Mouse (Mus musculus) ZHBTc4 (cell line): ENCODE measurements around the gene Pitpnb.

Source experiments
- DNase-seq: peaks from one replicate; pipeline ENCODE4 v3.0.0-alpha.2; 2011; ENCODE audit warnings: low read depth, low spot score

Gene Pitpnb

DNA sequence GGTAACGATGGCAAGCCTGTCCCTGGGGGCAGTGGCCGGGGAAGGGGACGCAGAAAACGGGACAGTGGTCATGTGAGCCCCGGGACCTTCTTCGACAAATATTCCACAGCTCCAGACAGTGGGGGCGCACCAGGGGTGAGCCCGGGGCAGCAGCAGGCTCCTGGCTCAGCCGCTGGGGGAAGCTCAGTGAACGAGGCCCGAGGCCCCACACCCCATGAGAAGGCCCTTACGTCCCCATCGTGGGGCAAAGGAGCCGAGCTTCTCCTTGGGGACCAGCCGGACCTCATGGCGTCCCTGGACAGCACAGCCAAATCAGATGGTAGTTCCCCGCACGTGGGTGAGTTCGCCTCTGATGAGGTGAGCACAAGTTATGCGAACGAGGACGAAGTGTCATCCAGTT lies 90.3 kb downstream of the Pitpnb start:
- DNase-seq = peak; percentile 44

DNA sequence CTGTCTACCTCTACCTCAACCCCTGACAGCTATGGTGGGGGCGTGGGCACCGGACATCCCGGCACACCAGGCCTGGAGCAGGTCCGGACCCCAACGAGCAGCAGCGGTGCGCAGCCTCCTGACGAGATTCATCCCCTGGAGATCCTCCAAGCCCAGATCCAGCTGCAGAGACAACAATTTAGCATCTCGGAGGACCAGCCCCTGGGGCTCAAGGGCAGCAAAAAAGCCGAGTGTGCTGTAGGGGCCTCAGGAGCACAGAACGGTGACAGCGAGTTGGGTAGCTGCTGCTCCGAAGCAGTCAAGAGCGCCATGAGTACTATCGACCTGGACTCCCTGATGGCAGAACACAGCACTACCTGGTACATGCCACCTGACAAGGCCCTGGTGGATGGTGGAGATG lies 90.9 kb downstream of the Pitpnb start:
- DNase-seq = peak; percentile 46

DNA sequence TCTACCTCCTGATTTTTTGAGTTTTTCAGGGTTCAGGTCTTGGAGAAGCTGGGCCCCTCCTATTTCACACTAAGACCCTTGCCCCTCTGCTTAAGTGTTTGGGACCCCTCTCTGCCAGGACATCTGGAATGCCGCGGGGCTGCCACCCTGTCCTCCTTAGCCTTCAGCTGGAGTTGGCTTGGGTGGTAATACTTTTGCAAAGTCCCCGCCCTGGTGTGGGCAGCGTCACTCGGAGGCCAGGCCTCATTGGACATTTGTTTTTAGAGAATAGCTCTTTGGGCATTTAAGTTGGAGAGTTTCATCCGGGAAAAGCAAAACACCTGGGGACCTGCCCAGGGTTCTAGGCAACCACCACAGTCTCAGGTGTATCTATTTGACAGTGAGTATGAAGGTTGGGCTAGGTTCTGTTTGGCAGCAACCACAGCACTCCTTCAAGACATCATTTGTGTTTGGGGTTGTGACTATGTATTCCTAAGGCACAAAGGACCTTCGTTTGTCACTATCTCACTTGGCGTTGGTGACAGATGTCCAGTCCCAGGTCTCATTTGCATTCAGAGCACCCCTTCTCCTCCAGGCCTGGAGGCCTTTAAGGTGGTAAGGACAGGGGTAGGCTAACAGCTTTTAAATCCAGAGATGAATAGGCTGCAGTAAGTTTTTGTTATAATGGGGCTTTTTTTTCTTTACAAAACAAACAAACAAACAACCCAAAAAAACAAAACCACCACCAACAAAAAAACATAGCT lies 91.7 kb downstream of the Pitpnb start:
- DNase-seq = no peak

DNA sequence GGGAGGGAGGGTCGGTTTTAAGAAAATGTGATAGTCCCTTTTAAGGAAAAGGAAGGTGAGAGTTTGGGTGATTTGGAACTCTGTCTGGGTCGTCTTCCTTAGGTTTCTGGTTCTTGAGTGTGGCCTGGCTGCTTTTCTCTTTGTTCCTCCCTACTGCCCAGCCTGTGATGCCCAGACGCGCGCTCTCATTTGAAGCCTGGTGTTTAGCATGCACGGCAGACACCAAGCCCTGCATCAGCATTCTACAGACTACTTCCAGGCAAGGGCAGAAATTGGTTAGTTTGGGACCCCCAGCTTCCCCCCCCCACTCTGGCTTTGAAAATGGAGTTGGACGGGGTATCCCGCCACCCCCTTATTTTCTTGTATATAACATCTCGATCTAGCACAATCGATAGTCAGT lies 92.4 kb downstream of the Pitpnb start:
- DNase-seq = no peak

DNA sequence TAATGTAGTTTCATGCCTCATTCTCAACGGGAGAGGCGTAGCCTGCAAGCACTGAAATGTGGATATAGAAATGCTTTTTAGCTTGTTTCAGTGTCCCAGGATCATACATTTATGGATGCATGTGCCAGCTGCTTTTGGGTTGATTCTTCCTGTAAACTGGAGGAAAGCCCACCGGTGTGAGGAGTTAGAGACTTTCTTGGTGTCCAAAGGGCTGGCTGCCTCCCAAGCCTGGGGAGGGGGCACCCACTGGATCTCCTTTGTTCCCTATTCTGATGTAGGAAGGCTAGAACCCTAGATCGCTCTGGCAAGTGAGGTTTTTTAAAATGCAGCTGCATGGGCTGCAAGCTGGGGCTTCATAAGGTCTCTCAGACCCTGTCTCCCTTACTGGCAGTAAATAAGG lies 93.1 kb downstream of the Pitpnb start:
- DNase-seq = no peak

DNA sequence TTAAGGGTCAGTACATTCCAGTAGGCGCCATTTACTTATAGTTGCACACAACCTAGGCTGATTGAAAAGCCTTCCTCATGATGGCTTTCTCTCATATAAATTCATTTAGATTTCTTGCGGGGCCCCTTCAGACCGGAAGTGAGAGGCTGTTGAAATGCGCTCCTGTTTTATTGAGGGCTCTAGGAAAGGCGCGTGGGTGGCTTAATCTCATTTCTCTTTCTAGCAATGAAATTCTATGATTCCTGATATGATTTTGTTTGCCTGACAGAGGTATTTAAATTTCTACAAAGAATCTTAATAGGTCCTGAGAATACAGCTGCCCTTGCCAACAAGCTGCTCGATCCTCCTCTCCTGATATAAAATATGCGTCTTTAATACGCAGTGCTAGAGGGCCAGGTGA lies 95.2 kb downstream of the Pitpnb start:
- DNase-seq = no peak

DNA sequence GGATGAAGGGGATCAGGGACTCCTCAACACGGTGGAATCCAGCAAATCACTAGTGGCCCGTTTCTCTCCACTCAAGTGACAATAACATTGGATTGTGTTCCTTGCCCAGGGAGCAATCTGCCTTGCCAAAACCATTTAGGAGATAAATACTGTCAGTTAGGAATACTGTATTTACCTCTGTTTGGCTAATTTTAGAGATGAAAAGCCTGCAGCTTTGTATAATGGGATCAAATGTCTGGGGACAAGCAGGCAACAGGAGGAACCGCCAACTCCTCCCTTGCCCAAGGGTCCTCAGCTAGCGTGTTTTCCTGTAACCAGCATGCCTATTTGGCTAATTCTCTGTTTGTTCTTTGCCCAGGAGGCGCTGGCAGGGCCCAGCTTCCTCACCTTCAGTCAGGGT lies 95.7 kb downstream of the Pitpnb start:
- DNase-seq = no peak

DNA sequence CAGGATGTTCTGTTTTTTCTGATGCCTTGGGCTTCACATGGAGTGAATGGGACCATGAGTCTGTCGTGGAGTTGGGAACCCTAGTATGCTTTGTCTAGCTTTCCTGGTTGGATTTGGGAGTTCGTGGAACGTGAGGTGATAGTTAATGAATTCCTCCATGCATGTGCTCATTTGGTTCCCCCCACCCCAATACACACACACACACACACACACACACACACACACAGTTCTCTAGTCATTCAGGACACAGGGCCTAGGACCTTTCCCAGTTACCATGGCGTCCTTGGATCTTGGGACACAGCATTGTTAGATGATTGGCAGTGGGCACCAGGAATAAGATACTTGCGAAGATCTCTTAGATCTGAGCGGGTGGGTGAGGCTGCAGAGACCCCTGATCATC lies 98.3 kb downstream of the Pitpnb start:
- no peak for DNase-seq

DNA sequence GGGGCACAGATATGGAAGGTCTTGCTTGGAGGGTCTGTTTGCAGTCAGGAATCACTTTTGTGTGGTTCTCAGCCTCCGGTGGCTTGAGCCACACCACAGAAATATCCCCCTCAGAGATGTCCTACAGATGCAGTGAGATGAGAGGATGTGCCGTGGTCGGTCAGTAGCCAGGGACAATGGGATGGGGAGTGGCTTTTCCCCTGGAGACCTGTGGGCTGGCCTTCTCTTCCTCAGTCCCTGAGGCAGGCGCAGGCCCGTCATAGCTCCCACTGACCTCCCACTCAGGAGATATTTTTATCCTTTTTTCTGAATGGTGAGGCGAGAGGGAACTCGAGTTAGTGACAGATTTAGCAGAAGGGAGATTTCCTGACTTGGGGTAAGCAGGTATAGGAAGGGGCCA lies 99.2 kb downstream of the Pitpnb start:
- DNase-seq = no peak

DNA sequence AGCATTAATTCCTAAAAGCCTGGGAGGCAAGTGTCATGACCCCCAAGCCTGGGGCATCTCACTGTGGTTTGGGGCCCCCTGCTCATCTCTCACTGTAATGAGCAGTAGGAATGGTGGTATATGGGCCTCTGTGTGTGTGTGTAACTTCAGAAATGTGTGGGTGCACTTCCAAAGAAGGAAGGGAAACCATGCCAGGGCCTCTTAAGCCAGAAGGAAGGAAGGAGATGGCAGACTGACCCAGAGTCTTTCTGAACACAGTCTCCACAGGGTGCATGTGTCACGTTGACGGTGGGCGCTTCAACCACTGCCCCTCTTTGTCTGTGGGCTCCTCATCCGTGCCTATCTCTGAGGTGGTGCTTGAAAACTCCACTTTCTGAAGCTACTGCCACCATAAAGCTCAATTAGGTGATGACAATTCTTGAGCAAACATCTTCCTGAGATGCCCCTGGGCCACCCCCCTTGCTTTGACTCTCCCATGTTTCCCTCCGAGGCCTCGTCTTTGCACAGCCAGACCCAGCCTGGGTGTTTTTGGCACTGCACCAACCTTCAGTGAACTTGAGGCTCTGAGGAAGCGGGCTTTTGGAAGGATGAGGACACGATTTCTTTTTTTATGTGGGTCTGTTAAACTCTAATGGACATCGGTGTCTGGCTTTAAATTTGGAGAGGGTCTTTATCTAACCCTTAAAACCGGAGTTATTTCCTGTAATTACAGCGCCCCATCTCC lies 100.6 kb downstream of the Pitpnb start:
- no peak for DNase-seq

DNA sequence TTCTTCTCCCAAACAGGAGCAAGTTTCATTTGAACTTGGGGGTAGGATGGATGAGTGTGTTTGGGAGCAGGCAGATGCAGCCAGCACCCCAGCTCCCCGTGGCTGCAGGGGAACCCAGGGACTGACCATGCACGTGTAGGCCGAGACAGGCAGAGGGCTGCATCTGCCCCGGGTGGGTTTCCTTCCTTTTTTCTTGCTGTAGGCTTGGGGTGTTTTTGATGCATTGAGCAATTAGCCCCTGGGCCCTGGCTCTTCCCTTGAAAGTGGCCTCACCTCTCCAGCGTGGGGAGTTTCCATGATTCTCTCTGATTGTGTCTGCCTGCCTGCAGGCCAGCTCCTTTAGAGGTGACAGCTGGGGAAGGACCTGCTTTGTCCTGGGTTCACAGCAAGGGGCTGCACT lies 102.3 kb downstream of the Pitpnb start:
- DNase-seq = no peak

DNA sequence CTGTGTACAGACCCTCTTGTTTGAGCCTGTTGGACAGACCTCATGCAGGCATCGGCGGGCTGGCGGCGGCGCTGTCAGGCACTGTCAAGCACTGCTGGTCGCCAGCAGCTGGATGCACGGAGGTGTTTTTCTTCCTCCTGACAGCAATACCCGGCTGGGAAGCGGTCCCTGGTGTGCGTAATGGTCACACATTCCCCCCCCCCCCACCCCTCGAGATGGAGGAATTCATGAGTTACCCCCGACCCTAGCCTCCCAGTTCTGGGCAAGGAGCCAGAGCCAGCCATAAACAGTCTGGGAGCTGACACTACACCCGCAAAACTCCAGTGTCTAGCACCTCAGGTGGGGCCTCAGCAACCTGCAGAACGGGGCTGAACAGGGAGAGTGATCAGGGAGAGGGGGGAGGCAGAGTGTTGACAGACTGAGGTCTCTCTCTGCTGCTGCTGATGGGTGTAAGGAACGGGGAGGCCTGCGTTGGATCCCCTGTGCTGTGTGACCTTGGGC lies 103.8 kb downstream of the Pitpnb start:
- peak; percentile 30 for DNase-seq

DNA sequence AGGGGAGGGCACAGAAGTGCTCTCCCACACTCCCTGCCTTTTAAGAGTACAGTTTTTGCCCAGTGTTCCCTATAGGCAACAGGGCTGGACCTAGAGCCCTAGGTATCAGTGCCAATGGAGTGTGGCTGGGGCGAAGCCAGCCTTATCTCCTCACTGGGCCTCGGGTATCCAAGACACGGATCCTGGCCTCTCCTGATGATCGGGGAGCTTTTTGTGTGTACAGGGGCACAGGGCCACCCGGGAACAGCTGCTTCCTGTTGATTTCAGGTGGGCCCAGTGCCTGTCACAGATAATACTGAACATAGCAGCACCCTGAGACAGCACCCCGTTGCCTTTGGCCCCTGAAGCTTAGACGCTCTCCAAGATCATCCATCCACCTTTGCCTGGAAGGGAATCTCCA lies 105.7 kb downstream of the Pitpnb start:
- DNase-seq = no peak

DNA sequence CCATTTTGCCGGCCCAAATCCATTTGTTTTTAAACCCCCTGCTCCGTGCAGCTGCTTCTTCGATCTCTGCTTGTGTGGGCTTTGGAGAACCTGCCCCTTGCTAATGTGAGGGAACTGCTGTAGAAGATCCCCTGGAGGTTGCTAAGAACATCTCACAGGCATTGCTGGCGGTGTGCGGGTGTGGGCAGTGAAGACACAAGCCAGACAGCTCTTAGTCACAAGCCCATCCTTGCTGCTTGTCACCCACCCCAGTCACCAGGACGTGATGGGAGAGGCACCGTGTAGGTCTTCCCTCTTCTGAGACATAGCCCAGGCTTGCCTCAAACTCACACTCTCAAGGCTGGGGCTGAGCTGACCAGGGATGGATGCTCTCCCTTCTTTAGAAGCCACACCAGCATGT lies 106.6 kb downstream of the Pitpnb start:
- DNase-seq = no peak
